Mouse (Mus musculus): ENCODE results near the gene Ppp1r15a.
A peak's percentile ranks its signal among the peaks of the same experiment; 100 is the strongest.
"Not testable (repeated sequence)": the region's sequence is repeated elsewhere in the genome, so short reads cannot be mapped to it uniquely, and the experiment has no call there.

Ppp1r15a gene

GRCm38 (mm10) chr7:45551512-45551883 is 25.4 kb upstream of the Ppp1r15a start:
- no peak for DNase-seq (ENCODE audit: low spot score)

GRCm38 (mm10) chr7:45550821-45551511 is 24.9 kb upstream of the Ppp1r15a start:
- DNase-seq (ENCODE audit: low spot score), result no peak

- DNase-seq (ENCODE audit: low spot score), result no peak
These were observed 23.8 kb upstream of the Ppp1r15a start for GRCm38 (mm10) chr7:45549641-45550436.

- DNase-seq (ENCODE audit: low spot score), result no peak
These were observed 18.5 kb upstream of the Ppp1r15a start for GRCm38 (mm10) chr7:45544525-45544924.

GRCm38 (mm10) chr7:45540213-45540612 is 14.1 kb upstream of the Ppp1r15a start:
- no peak for DNase-seq (ENCODE audit: low spot score)

GRCm38 (mm10) chr7:45539095-45539494 is 13.0 kb upstream of the Ppp1r15a start:
- DNase-seq (ENCODE audit: low spot score), result no peak

- peak; percentile 69 for DNase-seq (ENCODE audit: low spot score)
These were observed 12.3 kb upstream of the Ppp1r15a start for GRCm38 (mm10) chr7:45538163-45539041.

GRCm38 (mm10) chr7:45537602-45538001 is 11.5 kb upstream of the Ppp1r15a start:
- DNase-seq (ENCODE audit: low spot score), result no peak

GRCm38 (mm10) chr7:45535676-45536075 is 9.6 kb upstream of the Ppp1r15a start:
- no peak for DNase-seq (ENCODE audit: low spot score)

GRCm38 (mm10) chr7:45530643-45531042 is 4.6 kb upstream of the Ppp1r15a start:
- no peak for DNase-seq (ENCODE audit: low spot score)

GRCm38 (mm10) chr7:45529461-45529860 is 3.4 kb upstream of the Ppp1r15a start:
- DNase-seq (ENCODE audit: low spot score), result no peak

- not testable (repeated sequence) for DNase-seq (ENCODE audit: low spot score)
These were observed 1.1 kb upstream of the Ppp1r15a start for GRCm38 (mm10) chr7:45527169-45527568.

- DNase-seq (ENCODE audit: low spot score), result no peak
These were observed 529 bp upstream of the Ppp1r15a start for GRCm38 (mm10) chr7:45526474-45527120.

GRCm38 (mm10) chr7:45524841-45525621 is 1.0 kb downstream of the Ppp1r15a start:
- no peak for DNase-seq (ENCODE audit: low spot score)

- DNase-seq (ENCODE audit: low spot score), result no peak
These were observed 2.3 kb downstream of the Ppp1r15a start for GRCm38 (mm10) chr7:45523678-45524170.

- no peak for DNase-seq (ENCODE audit: low spot score)
These were observed 3.0 kb downstream of the Ppp1r15a start for GRCm38 (mm10) chr7:45522957-45523676.

GRCm38 (mm10) chr7:45522194-45522752 is 3.8 kb downstream of the Ppp1r15a start:
- DNase-seq (ENCODE audit: low spot score), result no peak

GRCm38 (mm10) chr7:45521728-45522184 is 4.3 kb downstream of the Ppp1r15a start:
- DNase-seq (ENCODE audit: low spot score), result peak; percentile 86

GRCm38 (mm10) chr7:45520605-45521004 is 5.5 kb downstream of the Ppp1r15a start:
- no peak for DNase-seq (ENCODE audit: low spot score)

Data from left cerebral cortex, adult 11 months (tissue).